Mouse (Mus musculus) CH12.LX (cell line): ENCODE measurements around the gene Best2. TPM values are rescaled to one million over a fixed set of nuclear protein-coding genes. Genes with fewer than 3 reads are reported as not detected.
A peak's percentile ranks its signal among the peaks of the same experiment; 100 is the strongest.

ENCODE experiments used
- DNase-seq: peaks from one replicate; pipeline ENCODE4 v3.0.0-alpha.2; 2013; ENCODE audit errors: extremely low read depth
- H3K27ac ChIP-seq: 2 replicates; pipeline ENCODE4 v1.5.1; 2012; ENCODE audit warnings: low read depth, mild to moderate bottlenecking, control low read depth, moderate library complexity; ENCODE audit not compliant: insufficient read depth
- H3K27me3 ChIP-seq: replicated peaks from 2 replicates; pipeline ENCODE3; 2012; ENCODE audit warnings: inconsistent platforms
- H3K36me3 ChIP-seq, 2 experiments: replicated peaks in 1 of 2; 2 replicates each; pipeline versions ENCODE3 to v1.6.1; 2012; ENCODE audit warnings: inconsistent platforms in 1 of 2, low read length in 1 of 2, mild to moderate bottlenecking in 1 of 2, mixed read lengths in 1 of 2, moderate library complexity in 1 of 2; ENCODE audit not compliant: control insufficient read depth in 1 of 2, insufficient read depth in 1 of 2
- H3K4me1 ChIP-seq, 2 experiments: 2 replicates each; pipeline ENCODE4 v1.6.1; 2012; ENCODE audit warnings: inconsistent platforms in 1 of 2, moderate library complexity in 1 of 2; ENCODE audit not compliant: insufficient read depth in 2 of 2, control insufficient read depth in 1 of 2
- H3K4me2 ChIP-seq: 2 replicates; pipeline ENCODE4 v1.6.1; 2012; ENCODE audit warnings: low read depth, mild to moderate bottlenecking, control low read depth; ENCODE audit not compliant: poor library complexity, insufficient read depth, severe bottlenecking
- H3K4me3 ChIP-seq, 3 experiments: fragments of 150-350 bp in 1 of 3; sonication (generic) in 1 of 3; replicated peaks in 1 of 3; 2 replicates each; pipeline versions ENCODE3 to v1.5.1; 2011 to 2012; ENCODE audit warnings: low read depth in 2 of 3, low read length in 2 of 3, mild to moderate bottlenecking in 2 of 3, moderate library complexity in 2 of 3, control low read depth in 1 of 3, improper control_type of control experiment in 1 of 3, inconsistent platforms in 1 of 3, mixed read lengths in 1 of 3; ENCODE audit not compliant: poor library complexity in 1 of 3
- H3K79me2 ChIP-seq: replicated peaks from 2 replicates; pipeline ENCODE4 v1.6.1; 2012; ENCODE audit warnings: mild to moderate bottlenecking, moderate library complexity; ENCODE audit not compliant: control insufficient read depth, poor library complexity, insufficient read depth, severe bottlenecking; ENCODE audit errors: extremely low read depth
- H3K9ac ChIP-seq: 2 replicates; pipeline ENCODE4 v1.6.1; 2012; ENCODE audit warnings: low read depth, mild to moderate bottlenecking, control low read depth, moderate library complexity; ENCODE audit not compliant: insufficient read depth
- H3K9me3 ChIP-seq: replicated peaks from 2 replicates; pipeline ENCODE3; 2012; ENCODE audit warnings: low read length, inconsistent platforms, mixed read lengths
- BHLHE40 ChIP-seq: IDR thresholded peaks from 2 replicates; pipeline ENCODE4 v1.6.1; 2011; ENCODE audit warnings: mild to moderate bottlenecking, low read depth, low read length, improper control_type of control experiment
- CHD1 ChIP-seq: IDR thresholded peaks from 2 replicates; pipeline ENCODE4 v1.6.1; 2012; ENCODE audit warnings: low read depth, low read length, improper control_type of control experiment, inconsistent platforms
- CHD2 ChIP-seq: IDR thresholded peaks from 2 replicates; pipeline ENCODE4 v1.6.1; 2011; ENCODE audit warnings: low read length, improper control_type of control experiment
- E2F4 ChIP-seq: IDR thresholded peaks from 2 replicates; pipeline ENCODE4 v1.6.1; 2011; ENCODE audit warnings: low read depth, low read length, improper control_type of control experiment; ENCODE audit not compliant: insufficient replicate concordance
- ELF1 ChIP-seq: IDR thresholded peaks from 2 replicates; pipeline ENCODE4 v1.6.1; 2014; ENCODE audit warnings: low read depth, mild to moderate bottlenecking, inconsistent platforms, low read length, improper control_type of control experiment
- EP300 ChIP-seq: IDR thresholded peaks from 2 replicates; pipeline ENCODE4 v1.6.1; 2011; ENCODE audit warnings: low read length, improper control_type of control experiment
- ETS1 ChIP-seq: conservative IDR thresholded peaks from 2 replicates; pipeline ENCODE4 v1.6.1; 2012; ENCODE audit warnings: low read depth, mild to moderate bottlenecking, inconsistent platforms, low read length, improper control_type of control experiment, moderate library complexity
- HCFC1 ChIP-seq: IDR thresholded peaks from 2 replicates; pipeline ENCODE4 v1.6.1; 2012; ENCODE audit warnings: low read depth, mild to moderate bottlenecking, inconsistent platforms, low read length, improper control_type of control experiment
- IRF4 ChIP-seq: IDR thresholded peaks from 2 replicates; pipeline ENCODE4 v1.6.1; 2014; ENCODE audit warnings: low read depth, mild to moderate bottlenecking, inconsistent platforms, low read length, improper control_type of control experiment
- JUN ChIP-seq: IDR thresholded peaks from 2 replicates; pipeline ENCODE4 v1.6.1; 2011; ENCODE audit warnings: low read depth, mild to moderate bottlenecking, low read length, improper control_type of control experiment, moderate library complexity; ENCODE audit not compliant: insufficient read depth
- JUND ChIP-seq: conservative IDR thresholded peaks from 2 replicates; pipeline ENCODE4 v1.6.1; 2011; ENCODE audit warnings: low read depth, low read length, improper control_type of control experiment
- MAX ChIP-seq: IDR thresholded peaks from 2 replicates; pipeline ENCODE4 v1.6.1; 2011; ENCODE audit warnings: low read length, improper control_type of control experiment
- MEF2A ChIP-seq: IDR thresholded peaks from 2 replicates; pipeline ENCODE4 v1.6.1; 2014; ENCODE audit warnings: low read depth, mild to moderate bottlenecking, inconsistent platforms, low read length, improper control_type of control experiment, borderline replicate concordance
- MXI1 ChIP-seq: IDR thresholded peaks from 2 replicates; pipeline ENCODE4 v1.6.1; 2011; ENCODE audit warnings: mild to moderate bottlenecking, low read depth, low read length, improper control_type of control experiment
- MYC ChIP-seq: IDR thresholded peaks from 2 replicates; pipeline ENCODE4 v1.6.1; 2011; ENCODE audit warnings: low read depth, mild to moderate bottlenecking, improper control_type of control experiment, low read length
- NRF1 ChIP-seq: IDR thresholded peaks from 2 replicates; pipeline ENCODE4 v1.6.1; 2014; ENCODE audit warnings: low read depth, mild to moderate bottlenecking, inconsistent platforms, low read length, improper control_type of control experiment, moderate library complexity
- PAX5 ChIP-seq: IDR thresholded peaks from 2 replicates; pipeline ENCODE4 v1.6.1; 2012; ENCODE audit warnings: low read length, inconsistent platforms, mixed read lengths
- POLR2A ChIP-seq: IDR thresholded peaks from 2 replicates; pipeline ENCODE4 v1.6.1; 2011; ENCODE audit warnings: low read depth, mild to moderate bottlenecking, improper control_type of control experiment, low read length
- POLR2AphosphoS2 ChIP-seq: IDR thresholded peaks from 2 replicates; pipeline ENCODE4 v1.6.1; 2011; ENCODE audit warnings: low read depth, low read length, improper control_type of control experiment
- RAD21 ChIP-seq: IDR thresholded peaks from 2 replicates; pipeline ENCODE4 v1.6.1; 2011; ENCODE audit warnings: low read depth, mild to moderate bottlenecking, low read length, improper control_type of control experiment, moderate library complexity
- RCOR1 ChIP-seq: conservative IDR thresholded peaks from 2 replicates; pipeline ENCODE4 v1.6.1; 2012; ENCODE audit warnings: low read depth, mild to moderate bottlenecking, inconsistent platforms, low read length, improper control_type of control experiment
- SIN3A ChIP-seq: IDR thresholded peaks from 2 replicates; pipeline ENCODE4 v1.6.1; 2012; ENCODE audit warnings: low read length, improper control_type of control experiment, inconsistent platforms
- SMC3 ChIP-seq: IDR thresholded peaks from 2 replicates; pipeline ENCODE4 v1.6.1; 2011; ENCODE audit warnings: low read depth, low read length, improper control_type of control experiment
- TBP ChIP-seq: conservative IDR thresholded peaks from 2 replicates; pipeline ENCODE4 v1.6.1; 2011; ENCODE audit warnings: low read depth, low read length, improper control_type of control experiment
- UBTF ChIP-seq: IDR thresholded peaks from 2 replicates; pipeline ENCODE4 v1.6.1; 2012; ENCODE audit warnings: low read depth, mild to moderate bottlenecking, inconsistent platforms, low read length, improper control_type of control experiment, moderate library complexity
- ZKSCAN1 ChIP-seq: IDR thresholded peaks from 2 replicates; pipeline ENCODE4 v1.6.1; 2012; ENCODE audit warnings: low read depth, inconsistent platforms, low read length, improper control_type of control experiment, borderline replicate concordance
- ZMIZ1 ChIP-seq: IDR thresholded peaks from 2 replicates; pipeline ENCODE4 v1.6.1; 2012; ENCODE audit warnings: low read depth, mild to moderate bottlenecking, inconsistent platforms, low read length, improper control_type of control experiment
- ZNF384 ChIP-seq: IDR thresholded peaks from 2 replicates; pipeline ENCODE4 v1.6.1; 2012; ENCODE audit warnings: low read depth, low read length, improper control_type of control experiment, inconsistent platforms
- dilution Hi-C: fragments of 300-500 bp; cut with MboI; formaldehyde crosslinking; loops from 2 replicates; pipeline ENCODE4 v1.14.3; 2020; ENCODE audit warnings: low sequenced_read_pairs; ENCODE audit not compliant: extremely low pct_unique_long_range_greater_than_20kb, extremely low pct_ligation_motif_present
- in situ Hi-C: fragments of 300-500 bp; cut with MboI; formaldehyde crosslinking; loops from 3 replicates; pipeline ENCODE4 v1.14.3; 2019; ENCODE audit warnings: low sequenced_read_pairs, low pct_ligation_motif_present, low pct_unique_long_range_greater_than_20kb, mixed read lengths
- polyA plus RNA-seq: library from polyadenylated mRNA; unstranded; fragments of >175 nt; gene quantifications from 2 replicates; pipeline ENCODE4 v1.2.1, GENCODE M21; 2012; ENCODE audit warnings: low read depth; ENCODE audit not compliant: insufficient read length
- total RNA-seq, 2 experiments: library from RNA; depleted of rRNA; stranded (reverse); fragments of 300-350 nt in 1 of 2; fragments of >200 nt in 1 of 2; gene quantifications; 2 replicates each; pipeline ENCODE4 v1.2.3; 2012 to 2014

Best2 gene
- total and polyA plus RNA-seq, 3 experiments: 0.23 TPM; not detected in 2

DNA sequence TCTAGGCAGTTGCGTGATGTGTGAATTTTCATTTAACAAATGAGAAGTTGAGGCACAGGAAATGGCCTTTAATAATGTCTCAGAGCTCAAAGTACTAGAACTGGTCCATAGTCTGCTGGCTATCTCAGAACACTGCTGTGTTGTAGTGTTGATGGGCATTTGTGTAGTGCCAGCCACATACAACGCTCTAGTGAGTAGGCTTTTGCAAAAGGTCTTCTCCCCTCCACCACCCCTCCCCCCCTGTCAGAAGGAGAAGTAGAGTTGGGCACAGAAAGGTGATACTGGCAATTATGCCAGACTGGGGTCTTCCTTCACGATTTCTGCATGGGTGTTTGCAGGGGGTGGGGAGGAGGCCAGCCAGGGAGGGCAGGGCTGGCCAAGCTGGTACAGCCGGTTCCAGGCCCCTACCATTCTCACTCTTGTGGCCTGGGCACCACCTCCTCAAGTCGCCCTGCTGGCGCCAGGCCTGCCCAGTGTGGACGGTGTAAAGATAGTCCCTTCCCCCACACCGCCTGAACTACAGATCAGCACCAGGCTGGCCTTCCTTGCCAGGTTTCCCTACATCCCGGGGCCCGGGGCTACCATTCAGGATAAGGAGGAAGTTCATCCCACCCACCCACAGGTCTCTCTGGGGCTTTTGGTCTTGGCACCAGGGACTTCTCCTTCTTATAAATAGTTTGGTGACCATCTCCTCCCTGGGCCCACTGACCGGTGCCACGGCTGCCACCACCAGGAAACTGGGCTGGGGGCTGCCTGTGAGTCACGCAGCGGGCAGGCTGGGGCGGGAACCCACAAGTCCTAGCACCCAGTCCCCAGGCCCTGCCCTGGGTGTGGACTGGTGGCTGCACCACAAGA is 32.5 kb downstream of the Best2 start:
- Histone ChIP-seq H3K36me3 (peaks cover 6 to 7% of the 10 kb centered on the region in 2 experiments), H3K9me3 (no peaks in the 10 kb centered on the region), H3K27me3 (no peaks in the 10 kb centered on the region), H3K9ac (peak overlapping the region; percentile 68), H3K4me1 (peaks cover 33 to 55% of the 10 kb centered on the region in 2 experiments), H3K27ac (peak overlapping the region; percentile 94), H3K79me2 (peaks cover 16% of the 10 kb centered on the region), H3K4me3 (peak overlapping the region; percentile 2 to 94 (median 14)), H3K4me2 (peak overlapping the region; percentile 55)
- TF ChIP-seq EP300: 0 out of 2 replicates have a peak, but pooled peaks have one; percentile 48
- TF ChIP-seq CHD2: peak; percentile 85
- 0 out of 2 replicates have a peak, but pooled peaks have one; percentile 10 for TF ChIP-seq IRF4
- TF ChIP-seq MYC: 0 out of 2 replicates have a peak, but pooled peaks have one; percentile 20
- TF ChIP-seq RCOR1: no peak
- peak; percentile 37 for TF ChIP-seq ETS1
- peak; percentile 54 for TF ChIP-seq MAX
- 0 out of 2 replicates have a peak, but pooled peaks have one; percentile 21 for TF ChIP-seq MEF2A
- peak; percentile 46; the same call in 1 of the 2 replicates for TF ChIP-seq SIN3A
- TF ChIP-seq CHD1: no peak
- no peak for TF ChIP-seq PAX5
- dilution Hi-C loops: no loop called here
- in situ Hi-C loops: no loop called here
- DNase-seq: peak; percentile 65

- peak; percentile 89 for DNase-seq
- Histone ChIP-seq H3K27me3 (no peaks in the 10 kb centered on the region), H3K4me1 (peaks cover 29 to 49% of the 10 kb centered on the region in 2 experiments), H3K27ac (peak overlapping the region; percentile 94), H3K79me2 (peaks cover 20% of the 10 kb centered on the region), H3K4me3 (peak overlapping the region; percentile 51 to 94 (median 68)), H3K4me2 (peak overlapping the region; percentile 55), H3K9ac (peak overlapping the region; percentile 87), H3K9me3 (no peaks in the 10 kb centered on the region), H3K36me3 (peaks cover 6 to 8% of the 10 kb centered on the region in 2 experiments)
- dilution Hi-C loops: no loop called here
- in situ Hi-C loops: no loop called here
- TF ChIP-seq ZMIZ1 (peak; percentile 63; the same call in 1 of the 2 replicates), IRF4 (peak; percentile 70), E2F4 (no peak), MEF2A (peak; percentile 81), TBP (0 out of 2 replicates have a peak, but pooled peaks have one; percentile 56), SMC3 (peak; percentile 13; the same call in 1 of the 2 replicates), JUN (no peak), HCFC1 (peak; percentile 49; the same call in 1 of the 2 replicates), BHLHE40 (peak; percentile 94), RAD21 (no peak), SIN3A (peak; percentile 85), POLR2AphosphoS2 (no peak; the same call in 1 of the 2 replicates), ELF1 (peak; percentile 43; the same call in 1 of the 2 replicates), UBTF (0 out of 2 replicates have a peak, but pooled peaks have one; percentile 25), ZKSCAN1 (no peak), ZNF384 (no peak), POLR2A (peak; percentile 55; the same call in 1 of the 2 replicates), JUND (no peak), CHD2 (peak; percentile 93), MXI1 (peak; percentile 94), NRF1 (peak; percentile 33; the same call in 1 of the 2 replicates)
Measured at GRCm38 (mm10) chr8:84980622-84981358, 33.5 kb downstream of the Best2 start.
